Mouse (Mus musculus) CH12.LX (cell line): ENCODE data around the gene Wnt10b.

ENCODE experiments used
- BHLHE40 ChIP-seq: IDR thresholded peaks from 2 replicates; pipeline ENCODE4 v1.6.1; 2011; ENCODE audit warnings: mild to moderate bottlenecking, low read depth, low read length, improper control_type of control experiment
- CTCF ChIP-seq, 2 experiments: IDR thresholded peaks in 1 of 2; conservative IDR thresholded peaks in 1 of 2; 2 replicates each; pipeline ENCODE4 v1.5.1; 2011 to 2012; ENCODE audit warnings: low read depth in 2 of 2, low read length in 2 of 2, improper control_type of control experiment in 1 of 2, inconsistent platforms in 1 of 2, mild to moderate bottlenecking in 1 of 2, moderate library complexity in 1 of 2
- EP300 ChIP-seq: IDR thresholded peaks from 2 replicates; pipeline ENCODE4 v1.6.1; 2011; ENCODE audit warnings: low read length, improper control_type of control experiment
- JUND ChIP-seq: conservative IDR thresholded peaks from 2 replicates; pipeline ENCODE4 v1.6.1; 2011; ENCODE audit warnings: low read depth, low read length, improper control_type of control experiment
- MAFK ChIP-seq: IDR thresholded peaks from 2 replicates; pipeline ENCODE4 v1.6.1; 2011; ENCODE audit warnings: low read length, improper control_type of control experiment; ENCODE audit not compliant: insufficient replicate concordance
- MAX ChIP-seq: IDR thresholded peaks from 2 replicates; pipeline ENCODE4 v1.6.1; 2011; ENCODE audit warnings: low read length, improper control_type of control experiment
- NELFE ChIP-seq: IDR thresholded peaks from 2 replicates; pipeline ENCODE4 v1.6.1; 2011; ENCODE audit warnings: low read depth, low read length, improper control_type of control experiment
- RCOR1 ChIP-seq: conservative IDR thresholded peaks from 2 replicates; pipeline ENCODE4 v1.6.1; 2012; ENCODE audit warnings: low read depth, mild to moderate bottlenecking, inconsistent platforms, low read length, improper control_type of control experiment
- SMC3 ChIP-seq: IDR thresholded peaks from 2 replicates; pipeline ENCODE4 v1.6.1; 2011; ENCODE audit warnings: low read depth, low read length, improper control_type of control experiment
- UBTF ChIP-seq: IDR thresholded peaks from 2 replicates; pipeline ENCODE4 v1.6.1; 2012; ENCODE audit warnings: low read depth, mild to moderate bottlenecking, inconsistent platforms, low read length, improper control_type of control experiment, moderate library complexity
- USF1 ChIP-seq: IDR thresholded peaks from 2 replicates; pipeline ENCODE4 v1.6.1; 2014; ENCODE audit warnings: low read depth, mild to moderate bottlenecking, inconsistent platforms, low read length, improper control_type of control experiment
- ZNF384 ChIP-seq: IDR thresholded peaks from 2 replicates; pipeline ENCODE4 v1.6.1; 2012; ENCODE audit warnings: low read depth, low read length, improper control_type of control experiment, inconsistent platforms

GRCm38 (mm10) chr15:98762670-98763529 lies 15.1 kb downstream of the Wnt10b start, which contains the start of gene Arf3:
- no peak for TF ChIP-seq CTCF (conservative IDR thresholded peaks at IDR 0.05 in 1 of 2, IDR thresholded peaks at IDR 0.05 in 1 of 2; ENCODE audit: low read depth in 2 of 2, low read length in 2 of 2)
- no peak for TF ChIP-seq ZNF384
- TF ChIP-seq MAX = no peak; the same call in 1 of the 2 replicates
- no peak for TF ChIP-seq MAFK
- no peak for TF ChIP-seq USF1
- TF ChIP-seq SMC3 = no peak
- TF ChIP-seq BHLHE40 = no peak
- no peak for TF ChIP-seq JUND
- TF ChIP-seq EP300 = no peak
- TF ChIP-seq UBTF = peak; percentile 78; the same call in 1 of the 2 replicates
- peak; percentile 95 for TF ChIP-seq NELFE
- no peak for TF ChIP-seq RCOR1
